Mouse (Mus musculus) cortical plate, adult 2 months (tissue): ENCODE results near the gene H2afv.

Experiments used
- CTCF ChIP-seq: fragments of 200-500 bp; IDR thresholded peaks from 2 replicates; pipeline ENCODE4 v1.5.1; 2011; ENCODE audit warnings: mild to moderate bottlenecking, control low read depth, low read length; ENCODE audit not compliant: insufficient read depth; ENCODE audit errors: extremely low read depth
- POLR2A ChIP-seq: fragments of 200-500 bp; IDR thresholded peaks from 2 replicates; pipeline ENCODE4 v1.6.1; 2011; ENCODE audit warnings: mild to moderate bottlenecking, low read length, control low read depth; ENCODE audit not compliant: insufficient read depth; ENCODE audit errors: extremely low read depth

DNA sequence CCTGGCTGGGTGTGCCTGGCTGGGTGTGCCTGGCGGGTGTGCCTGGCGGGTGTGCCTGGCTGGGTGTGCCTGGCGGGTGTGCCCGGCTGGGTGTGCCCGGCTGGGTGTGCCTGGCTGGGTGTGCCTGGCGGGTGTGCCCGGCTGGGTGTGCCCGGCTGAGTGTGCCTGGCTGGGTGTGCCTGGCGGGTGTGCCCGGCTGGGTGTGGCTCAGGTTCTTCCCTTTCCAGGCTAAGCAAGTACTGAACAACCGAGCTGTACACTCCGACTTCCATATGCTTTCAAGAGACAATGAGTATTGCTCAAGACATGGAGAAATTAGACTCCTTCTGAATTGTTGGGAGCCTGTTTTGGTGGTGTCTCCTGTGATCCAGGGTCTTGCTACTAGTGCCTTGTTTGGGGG is 31.0 kb downstream of the H2afv start:
- no peak for TF ChIP-seq CTCF
- TF ChIP-seq POLR2A = no peak
